Mouse (Mus musculus) limb, embryonic 14.5 days (tissue): ENCODE results near the gene Azi2. TPM values are rescaled to one million over a fixed set of nuclear protein-coding genes. Genes with fewer than 3 reads are reported as not detected.

ENCODE experiments used
- ATAC-seq: fragments of 200-750 bp; cut with Nextera tagmentation; 2 replicates; pipeline ENCODE4 v1.8.0; 2017; ENCODE audit warnings: low read depth, moderate number of reproducible peaks, moderate TSS enrichment; ENCODE audit not compliant: low FRiP score
- DNase-seq: peaks from one replicate; pipeline ENCODE4 v3.0.0-alpha.2; 2015; ENCODE audit warnings: low spot score
- H3K27ac ChIP-seq: fragments of 300-500 bp; sonication (generic); replicated peaks from 2 replicates; pipeline ENCODE4 v1.5.1; 2014; ENCODE audit warnings: low read depth, mild to moderate bottlenecking, low read length, moderate library complexity, mixed read lengths
- H3K27me3 ChIP-seq: fragments of 300-500 bp; sonication (generic); 2 replicates; pipeline ENCODE4 v1.6.1; 2014; ENCODE audit warnings: low read length, mixed read lengths; ENCODE audit not compliant: control insufficient read depth, insufficient read depth
- H3K36me3 ChIP-seq: fragments of 300-500 bp; sonication (generic); 2 replicates; pipeline ENCODE4 v1.6.1; 2014; ENCODE audit warnings: mild to moderate bottlenecking, low read length, moderate library complexity, mixed read lengths; ENCODE audit not compliant: control insufficient read depth, insufficient read depth
- H3K4me1 ChIP-seq: fragments of 300-500 bp; sonication (generic); 2 replicates; pipeline ENCODE4 v1.6.1; 2014; ENCODE audit warnings: antibody characterized with exemption, low read length, mixed read lengths; ENCODE audit not compliant: control insufficient read depth, insufficient read depth
- H3K4me2 ChIP-seq: fragments of 300-500 bp; sonication (generic); replicated peaks from 2 replicates; pipeline ENCODE4 v1.6.1; 2014; ENCODE audit warnings: low read depth, mild to moderate bottlenecking, low read length, moderate library complexity; ENCODE audit not compliant: severe bottlenecking
- H3K4me3 ChIP-seq: fragments of 300-500 bp; sonication (generic); replicated peaks from 2 replicates; pipeline ENCODE4 v1.5.1; 2014; ENCODE audit warnings: low read length
- H3K9ac ChIP-seq: fragments of 300-500 bp; sonication (generic); 2 replicates; pipeline ENCODE4 v1.6.1; 2014; ENCODE audit warnings: mild to moderate bottlenecking, low read depth, low read length, moderate library complexity; ENCODE audit not compliant: severe bottlenecking
- H3K9me3 ChIP-seq: fragments of 300-500 bp; sonication (generic); 2 replicates; pipeline ENCODE4 v1.6.1; 2016; ENCODE audit warnings: low read length; ENCODE audit not compliant: control insufficient read depth
- POLR2A ChIP-seq: fragments of 200-500 bp; IDR thresholded peaks from 2 replicates; pipeline ENCODE4 v1.8.0; 2012; ENCODE audit warnings: inconsistent platforms, mild to moderate bottlenecking, moderate library complexity, borderline replicate concordance; ENCODE audit not compliant: insufficient read depth, insufficient read length; ENCODE audit errors: extremely low read depth
- WGBS: fragments of 180-500 bp; shearing (Covaris S2); extraction: QIAGEN DNeasy Blood & Tissue Kit; methylation state at CpG from one replicate; pipeline ENCODE4 v1.1.7; 2014; 5-methylcytosine and 5-hydroxymethylcytosine counted together
- polyA plus RNA-seq, 2 experiments: library from polyadenylated mRNA; depleted of rRNA in 1 of 2; stranded (reverse) in 1 of 2; unstranded in 1 of 2; fragments of >200 nt; fragmentation: Nextera tagmentation in 1 of 2; extraction: Ambion mirVana in 1 of 2; gene quantifications; 2 replicates each; pipeline versions ENCODE4 v1.2.1 to v1.2.3; 2012 to 2014

Gene Azi2
- polyA plus RNA-seq, 2 experiments: 45.9 to 74.2 TPM

DNA sequence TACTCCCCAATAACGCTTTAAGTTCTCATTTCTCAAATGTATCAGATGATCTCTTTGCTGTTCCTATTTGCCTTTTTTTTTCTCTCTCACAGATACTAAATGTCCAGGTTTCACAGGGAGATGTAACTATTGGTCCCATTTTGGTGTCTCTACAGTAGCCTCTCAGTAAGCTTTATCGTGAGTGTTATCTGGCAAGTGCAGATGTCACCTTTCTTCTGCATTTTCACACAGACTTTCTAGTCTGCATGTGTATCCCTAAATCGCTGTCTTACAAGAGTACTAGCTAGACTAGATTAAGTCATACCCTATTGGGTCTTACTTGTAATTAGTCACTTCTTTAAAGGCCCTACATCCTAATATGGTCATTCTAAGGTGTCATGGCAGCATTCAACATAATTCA, 27.4 kb upstream of the Azi2 start:
- WGBS: 89% methylated on average over 3 of the region's 3 CpGs
- no peak for ATAC-seq

DNA sequence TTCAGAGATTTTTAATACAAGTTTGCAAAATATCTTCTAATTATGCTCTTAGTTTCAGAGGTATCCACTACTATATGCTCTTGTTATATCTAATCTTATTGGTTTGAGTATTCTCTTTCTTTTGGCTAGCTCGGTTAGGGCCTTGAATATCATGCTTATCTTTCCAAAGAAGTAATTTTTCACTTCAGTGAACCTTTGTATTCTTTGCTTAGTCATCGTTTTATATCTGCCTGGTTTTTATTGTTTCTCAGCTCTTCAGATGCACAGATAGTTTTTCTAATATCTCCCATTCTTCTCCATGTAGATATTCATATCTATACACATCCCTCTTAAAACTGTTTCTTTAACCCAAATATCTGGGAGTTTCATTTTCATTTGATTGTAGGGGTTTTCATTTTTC, 15.3 kb upstream of the Azi2 start:
- ATAC-seq (no peak), DNase-seq (no peak)
- no peaks in the 10 kb centered on the region for H3K9me3 ChIP-seq
- no peak for TF ChIP-seq POLR2A
- WGBS: 79% methylated on average over 2 of the region's 2 CpGs
- H3K4me2 ChIP-seq: no peak overlapping the region
- H3K36me3 ChIP-seq: no peaks in the 10 kb centered on the region
- H3K4me3 ChIP-seq: no peak overlapping the region
- H3K27ac ChIP-seq: no peak overlapping the region
- H3K27me3 ChIP-seq: no peaks in the 10 kb centered on the region
- no peaks in the 10 kb centered on the region for H3K4me1 ChIP-seq
- no peak overlapping the region for H3K9ac ChIP-seq

More for the DNA sequence above, 27.4 kb upstream of the Azi2 start:
- Histone ChIP-seq H3K27ac (no peak overlapping the region), H3K4me1 (no peaks in the 10 kb centered on the region), H3K4me2 (no peak overlapping the region), H3K27me3 (no peaks in the 10 kb centered on the region), H3K36me3 (no peaks in the 10 kb centered on the region), H3K9ac (no peak overlapping the region), H3K4me3 (no peak overlapping the region), H3K9me3 (no peaks in the 10 kb centered on the region)
- no peak for DNase-seq
- no peak for TF ChIP-seq POLR2A

DNA sequence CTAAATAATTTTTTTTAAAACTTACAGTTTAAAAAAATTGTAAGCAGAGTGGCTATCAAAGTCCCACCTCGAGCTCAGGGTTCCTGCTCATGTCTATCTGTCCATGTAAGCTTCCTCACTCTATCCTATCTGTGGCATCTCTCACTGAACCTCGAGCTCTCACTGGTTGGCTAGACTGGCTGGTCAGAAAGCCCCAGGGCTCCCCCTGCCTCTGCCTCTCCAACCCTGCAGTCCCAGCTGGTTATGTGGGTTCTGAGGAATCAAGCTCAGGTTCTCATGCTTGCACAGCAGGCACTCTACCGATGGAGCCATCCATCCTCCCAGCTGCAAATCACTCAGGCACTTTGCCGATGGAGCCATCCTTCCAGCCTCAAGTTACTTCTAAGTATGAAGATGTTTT, 10.8 kb upstream of the Azi2 start:
- Histone ChIP-seq H3K9ac (no peak overlapping the region), H3K27me3 (no peaks in the 10 kb centered on the region), H3K36me3 (no peaks in the 10 kb centered on the region), H3K4me2 (no peak overlapping the region), H3K9me3 (no peaks in the 10 kb centered on the region), H3K4me3 (no peak overlapping the region), H3K27ac (no peak overlapping the region), H3K4me1 (no peaks in the 10 kb centered on the region)
- TF ChIP-seq POLR2A: no peak
- WGBS: 47% methylated on average over 4 of the region's 4 CpGs
- ATAC-seq (no peak), DNase-seq (no peak)

DNA sequence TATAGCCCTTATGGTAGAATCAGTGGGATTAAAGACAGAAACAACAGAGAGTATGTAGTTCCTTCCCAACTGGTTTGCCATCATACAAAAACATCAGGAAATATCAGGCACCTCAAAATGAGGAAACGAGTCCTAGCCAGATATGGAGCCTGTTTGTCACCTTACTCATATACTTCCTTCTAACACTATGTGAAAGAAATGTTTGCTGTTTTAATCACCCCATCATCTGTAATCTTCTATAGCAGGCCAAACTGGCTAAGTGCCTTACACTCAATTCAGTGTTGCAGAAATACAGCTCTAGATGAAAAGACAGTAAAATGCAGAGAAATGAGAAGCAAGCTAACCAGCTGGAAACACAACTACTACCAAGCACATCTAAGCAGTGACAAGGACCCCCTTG, 10.0 kb upstream of the Azi2 start:
- Histone ChIP-seq H3K27me3 (no peaks in the 10 kb centered on the region), H3K36me3 (no peaks in the 10 kb centered on the region), H3K4me1 (no peaks in the 10 kb centered on the region), H3K9me3 (no peaks in the 10 kb centered on the region), H3K4me3 (no peak overlapping the region), H3K27ac (no peak overlapping the region), H3K4me2 (no peak overlapping the region), H3K9ac (no peak overlapping the region)
- ATAC-seq (no peak), DNase-seq (no peak)
- TF ChIP-seq POLR2A: no peak
- 76% methylated on average over 1 of the region's 1 CpGs for WGBS

DNA sequence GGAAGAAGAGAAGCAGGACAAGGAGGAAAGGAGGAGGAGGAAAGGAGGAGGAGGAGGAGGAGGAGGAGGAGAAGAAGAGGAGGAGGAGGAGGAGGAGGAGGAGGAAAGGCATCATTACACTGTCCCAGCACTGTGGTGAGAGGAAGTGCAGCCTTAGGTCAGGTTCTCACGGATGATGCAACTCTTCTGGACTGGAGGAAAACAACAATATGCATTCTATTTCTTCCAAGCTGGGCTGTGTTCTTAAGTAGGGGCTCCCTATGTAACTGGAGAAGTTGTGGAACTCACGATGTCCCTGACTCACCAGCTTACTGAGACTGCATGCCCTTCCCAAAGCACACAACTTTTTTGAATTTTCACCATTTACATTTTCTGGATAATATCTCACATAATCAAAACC, 8.6 kb upstream of the Azi2 start:
- no peaks in the 10 kb centered on the region for H3K27me3 ChIP-seq
- H3K9me3 ChIP-seq: no peaks in the 10 kb centered on the region
- H3K4me2 ChIP-seq: no peak overlapping the region
- H3K27ac ChIP-seq: no peak overlapping the region
- H3K4me3 ChIP-seq: no peak overlapping the region
- H3K4me1 ChIP-seq: no peaks in the 10 kb centered on the region
- no peak overlapping the region for H3K9ac ChIP-seq
- DNase-seq (no peak), ATAC-seq (no peak)
- TF ChIP-seq POLR2A: no peak
- WGBS: 39% methylated on average over 2 of the region's 2 CpGs
- H3K36me3 ChIP-seq: no peaks in the 10 kb centered on the region

DNA sequence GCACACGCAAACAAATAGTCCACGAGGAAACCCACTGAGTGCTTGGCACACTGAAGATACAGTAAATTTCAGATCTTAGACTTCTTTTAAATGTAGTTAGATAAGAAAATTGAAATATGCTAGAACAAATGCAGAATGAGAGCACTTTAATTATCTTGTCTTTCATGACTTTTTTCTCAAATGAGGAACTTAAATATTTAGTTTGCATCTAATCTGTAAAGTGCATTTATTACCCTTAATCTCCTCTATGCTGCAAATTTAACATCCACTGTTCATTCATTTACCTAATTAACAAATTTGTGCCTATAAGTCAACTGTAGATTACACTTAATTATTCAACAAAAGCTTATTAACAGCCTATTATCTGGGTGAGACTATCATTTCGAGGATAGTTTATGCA, 5.3 kb upstream of the Azi2 start:
- ATAC-seq (no peak), DNase-seq (no peak)
- TF ChIP-seq POLR2A: no peak
- Histone ChIP-seq H3K36me3 (no peaks in the 10 kb centered on the region), H3K27ac (no peak overlapping the region), H3K9ac (no peak overlapping the region), H3K4me3 (no peak overlapping the region), H3K4me1 (no peaks in the 10 kb centered on the region), H3K27me3 (no peaks in the 10 kb centered on the region), H3K4me2 (no peak overlapping the region), H3K9me3 (no peaks in the 10 kb centered on the region)
- 84% methylated on average over 3 of the region's 3 CpGs for WGBS
